Mouse (Mus musculus): ENCODE data around the gene Arfgef2.

- TF ChIP-seq GATA1 (IDR thresholded peaks at IDR 0.05; ENCODE audit: borderline replicate concordance, low read length) (no peak), FLI1 (IDR thresholded peaks at IDR 0.05; ENCODE audit: low read length) (no peak)
Observed at GRCm38 (mm10) chr2:166856366-166856765, 51.0 kb downstream of the Arfgef2 start.
